Mouse (Mus musculus) T-helper 1 cell (primary cell): ENCODE measurements at regions not wholly inside any gene's neighbourhood (a gene's known extent, or its start where the extent isn't known, plus 50 kb on each side); places are given as distances from the start of the nearest gene placed in this dataset.
"Not testable (repeated sequence)": the region's sequence is repeated elsewhere in the genome, so short reads cannot be mapped to it uniquely, and the experiment has no call there.

ENCODE experiments used
- in situ Hi-C: fragments of 300-600 bp; cut with MboI, MseI; formaldehyde crosslinking; loops from one replicate; pipeline ENCODE4 v1.15.1; 2025; ENCODE audit warnings: high pct_unique_total_duplicates

DNA sequence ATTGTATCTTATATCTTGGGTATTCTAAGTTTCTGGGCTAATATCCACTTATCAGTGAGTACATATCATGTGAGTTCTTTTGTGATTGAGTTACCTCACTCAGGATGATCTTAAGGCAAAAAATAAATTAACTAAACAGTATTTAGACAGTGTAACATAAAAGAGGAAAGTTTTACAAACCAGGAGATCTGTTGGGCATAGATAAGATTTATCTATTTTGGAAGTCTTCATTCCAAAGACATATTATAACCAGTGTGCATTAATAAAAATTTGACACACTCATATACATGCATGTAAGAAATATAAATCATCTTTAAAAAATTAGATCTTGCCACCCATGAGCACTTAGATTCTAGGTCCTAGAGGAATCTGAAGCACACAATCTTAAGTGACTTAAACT lies 343.9 kb upstream of the Fam174a start:
- in situ Hi-C loops: no loop called here

DNA sequence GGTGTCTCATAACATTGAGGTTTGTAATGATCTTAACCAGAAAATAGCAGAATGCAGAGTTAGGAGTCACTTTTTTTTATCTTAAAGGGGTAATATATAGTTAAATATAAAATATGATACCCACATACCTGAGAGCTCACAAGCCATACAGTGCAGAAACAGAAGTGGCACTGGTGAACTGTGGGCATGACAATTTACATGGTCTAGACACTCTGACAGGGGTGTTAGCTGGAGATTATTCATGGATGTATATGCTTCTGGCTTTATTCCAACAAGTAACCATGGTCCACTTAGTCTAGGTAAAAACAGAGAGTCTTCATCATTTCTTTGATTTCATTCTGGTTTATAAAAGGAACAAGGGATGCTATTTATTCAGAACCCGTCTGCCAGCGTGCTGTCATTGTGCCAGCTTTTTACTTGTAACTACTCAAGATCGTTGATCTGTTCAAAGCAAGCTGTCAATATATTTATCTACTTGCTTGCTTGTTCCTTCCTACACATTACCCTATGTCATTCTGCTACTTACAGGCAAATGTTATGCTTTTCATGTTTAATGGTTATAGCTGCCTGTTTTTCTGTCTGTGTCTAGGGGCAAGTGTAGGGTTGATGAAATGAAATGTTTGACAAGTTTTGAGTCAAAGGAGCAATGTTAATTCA lies 343.2 kb upstream of the Fam174a start:
- in situ Hi-C loops: no loop called here

DNA sequence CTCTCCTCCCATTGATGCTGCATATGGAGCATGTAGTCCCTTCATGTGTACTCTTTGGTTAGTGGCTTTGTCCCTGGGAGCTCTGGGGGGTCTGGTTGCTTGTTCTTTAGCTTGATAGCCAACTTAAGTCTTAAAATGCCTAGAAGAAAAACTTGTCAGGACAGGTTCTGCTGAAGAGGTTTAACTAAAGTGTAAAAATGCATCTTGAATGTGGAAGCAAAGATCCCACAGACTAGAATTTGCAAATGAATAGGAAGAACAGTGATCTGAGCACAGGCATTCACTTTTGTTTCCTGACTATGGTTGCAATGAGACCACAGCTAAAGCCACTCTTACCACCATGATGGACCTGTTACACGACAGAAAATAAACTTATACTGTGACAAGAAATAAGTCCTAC lies 320.1 kb upstream of the Fam174a start:
- in situ Hi-C loops: no loop called here

DNA sequence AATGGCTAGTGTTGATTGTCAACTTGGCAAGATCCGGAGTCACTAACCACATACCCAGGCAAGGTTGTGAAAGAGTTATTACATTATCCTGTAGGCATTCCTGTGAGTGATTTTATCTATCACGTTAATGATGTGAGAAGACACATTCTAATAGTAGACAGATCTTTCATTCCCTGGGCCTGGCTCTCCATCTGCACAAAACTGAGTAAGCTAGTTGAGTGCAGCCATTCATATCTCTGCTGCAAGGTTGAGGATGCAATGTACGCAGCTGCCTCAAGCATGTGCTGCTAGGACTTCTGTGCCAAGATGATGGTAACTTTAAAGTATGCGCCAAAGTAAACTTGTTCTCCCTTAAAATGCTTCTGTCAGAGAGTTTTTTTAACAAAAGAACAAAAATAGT lies 309.5 kb upstream of the Fam174a start:
- in situ Hi-C loops: no loop called here

DNA sequence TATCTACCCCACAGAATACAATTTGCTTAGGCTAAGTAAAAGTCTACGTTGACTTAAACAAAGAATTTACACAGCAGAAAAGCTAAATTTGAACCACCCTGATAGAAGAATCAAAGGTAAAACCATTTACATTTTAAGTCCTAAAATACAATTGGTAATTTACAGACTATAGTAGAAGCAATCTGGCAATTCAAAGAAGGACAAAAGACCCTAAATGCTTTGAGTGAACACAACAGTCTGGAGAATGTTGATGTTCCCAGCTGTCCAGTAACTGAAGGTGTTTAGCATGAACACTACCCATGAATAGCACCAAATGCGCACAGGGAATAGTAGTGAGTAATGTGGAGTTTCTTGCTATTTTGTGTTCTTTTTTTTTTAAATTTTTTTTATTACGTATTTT lies 282.8 kb upstream of the Fam174a start:
- in situ Hi-C loops: no loop called here

DNA sequence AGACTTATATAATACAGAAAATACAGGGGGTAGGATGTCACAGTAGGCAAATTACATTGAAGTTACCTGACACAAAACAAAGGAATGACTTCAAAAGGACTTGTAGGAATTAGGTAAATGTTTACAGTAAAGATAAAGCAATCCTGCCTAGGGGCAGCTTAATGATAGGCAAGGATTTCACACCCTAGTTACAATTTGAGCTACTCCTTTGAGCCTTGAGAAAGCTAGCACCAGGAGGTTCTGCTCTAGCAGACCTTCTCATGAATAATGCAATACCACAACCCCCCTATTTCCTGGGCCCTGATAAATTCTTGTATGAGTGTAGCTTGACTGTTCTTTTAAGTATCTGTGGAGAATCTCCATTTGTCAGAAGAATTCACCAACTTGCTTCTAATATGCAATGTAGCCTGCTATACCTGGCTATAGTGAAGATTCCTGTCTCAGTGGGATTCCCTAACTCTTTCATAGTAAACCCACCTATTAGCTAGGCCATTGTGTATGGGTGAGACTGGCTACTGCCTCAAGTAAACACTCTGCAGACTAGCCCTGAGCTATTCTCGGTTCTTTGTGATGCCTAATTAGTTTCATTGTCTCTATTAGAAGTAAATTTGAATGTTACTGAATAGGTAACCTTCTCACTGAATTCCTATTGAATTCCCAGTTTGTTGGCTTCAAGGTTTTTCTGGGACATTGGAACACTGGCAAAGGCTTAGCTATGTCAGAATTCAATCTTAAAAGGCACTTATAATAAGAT lies 279.6 kb upstream of the Fam174a start:
- in situ Hi-C loops: not testable (repeated sequence)

DNA sequence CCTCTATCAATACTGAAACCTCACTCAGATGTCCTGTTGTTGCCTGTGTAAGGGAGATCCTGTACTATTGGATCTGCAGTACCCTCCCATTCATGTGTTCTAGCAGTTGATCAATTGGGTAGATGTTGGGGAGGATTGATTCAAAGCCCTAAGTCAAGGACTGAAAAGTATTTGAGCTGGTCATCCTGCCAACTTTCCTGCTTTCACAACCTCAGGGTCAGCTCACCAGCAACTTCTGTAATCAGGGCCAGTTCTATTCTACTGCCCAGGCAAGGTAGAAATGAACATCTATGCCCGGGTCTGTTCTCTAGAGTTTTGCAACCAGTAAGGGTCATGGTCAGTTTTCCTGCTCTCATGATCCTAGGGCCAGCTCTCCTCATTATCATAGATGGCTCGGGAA lies 275.0 kb upstream of the Fam174a start:
- in situ Hi-C loops: no loop called here

DNA sequence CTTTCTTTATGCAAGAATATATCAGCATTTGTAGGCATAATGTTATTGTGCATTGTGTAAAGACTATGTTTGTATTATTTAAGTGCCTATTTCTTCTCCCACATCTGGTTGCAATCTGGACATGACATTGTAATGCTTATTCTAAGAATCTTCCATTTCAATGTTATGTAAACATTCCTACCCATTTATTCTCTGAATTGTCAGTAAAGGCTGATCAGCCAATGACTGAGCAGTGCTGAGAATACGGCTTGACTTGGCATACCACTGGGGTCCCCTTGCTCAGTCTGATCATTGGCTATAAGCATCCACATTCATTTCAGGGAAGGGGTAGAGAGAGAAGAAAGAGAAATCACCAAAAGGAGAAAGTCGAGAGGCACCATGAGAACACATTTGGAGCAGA lies 273.1 kb upstream of the Fam174a start:
- in situ Hi-C loops: no loop called here

DNA sequence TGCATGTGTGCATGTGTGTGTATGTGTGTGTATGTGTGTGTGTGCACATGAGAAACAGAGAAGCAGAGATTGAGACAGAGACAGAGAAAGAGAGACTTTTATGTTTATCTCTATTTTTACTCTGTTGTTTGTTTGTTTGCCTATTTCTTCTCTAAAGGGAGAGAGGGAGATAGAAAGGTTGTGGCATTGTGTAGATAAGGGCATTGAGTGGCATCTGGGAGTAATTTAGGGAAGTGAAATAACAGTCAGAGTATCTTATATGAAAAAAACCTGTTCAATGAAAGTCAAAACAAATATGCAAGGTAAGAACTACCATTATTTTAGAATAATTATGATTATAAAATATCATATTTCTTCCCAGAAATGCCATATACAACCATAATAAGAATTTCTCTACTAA lies 270.1 kb upstream of the Fam174a start:
- in situ Hi-C loops: no loop called here

DNA sequence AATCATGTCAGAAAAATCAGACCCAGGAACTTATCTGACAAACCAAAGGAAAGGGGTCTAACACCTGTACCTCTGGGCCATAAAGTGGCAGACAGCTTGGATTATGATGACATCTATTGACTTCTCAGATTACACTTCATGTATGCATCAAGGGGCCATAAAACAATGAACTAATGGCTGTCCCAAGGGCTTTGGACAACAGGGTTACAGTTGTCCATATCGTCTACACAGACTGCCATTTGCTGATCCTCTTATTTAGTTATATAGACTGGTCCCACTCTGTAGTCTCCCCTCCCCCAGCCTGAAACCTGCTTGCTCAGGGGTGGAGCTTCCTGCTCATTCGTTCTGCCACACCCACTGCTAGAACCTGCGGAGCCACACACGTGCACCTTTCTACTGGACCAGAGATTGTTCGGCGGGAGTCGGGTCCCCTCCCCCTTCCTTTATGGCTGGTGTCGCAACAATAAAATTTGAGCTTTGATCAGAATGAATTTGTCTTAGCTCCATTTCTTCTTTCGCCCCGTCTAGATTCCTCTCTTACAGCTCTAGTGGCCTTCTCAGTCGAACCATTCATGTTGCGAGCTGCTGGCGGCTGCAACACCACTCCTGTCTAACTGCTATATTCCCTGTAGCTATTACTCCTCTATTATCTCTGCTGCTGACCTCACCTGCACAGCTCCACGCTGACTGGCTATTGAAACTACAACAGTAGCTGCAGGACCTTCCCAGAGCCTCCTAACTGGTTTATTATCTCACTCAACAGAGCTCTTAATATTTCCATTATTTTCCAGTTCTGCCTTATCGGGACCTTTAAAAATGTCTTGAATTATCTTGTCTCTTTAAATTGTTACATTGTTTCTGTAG lies 248.9 kb upstream of the Fam174a start:
- in situ Hi-C loops: loop anchor here (10.0 kb wide), 1 partner anchor 1950 kb away; no protein-coding TSS in a partner anchor

DNA sequence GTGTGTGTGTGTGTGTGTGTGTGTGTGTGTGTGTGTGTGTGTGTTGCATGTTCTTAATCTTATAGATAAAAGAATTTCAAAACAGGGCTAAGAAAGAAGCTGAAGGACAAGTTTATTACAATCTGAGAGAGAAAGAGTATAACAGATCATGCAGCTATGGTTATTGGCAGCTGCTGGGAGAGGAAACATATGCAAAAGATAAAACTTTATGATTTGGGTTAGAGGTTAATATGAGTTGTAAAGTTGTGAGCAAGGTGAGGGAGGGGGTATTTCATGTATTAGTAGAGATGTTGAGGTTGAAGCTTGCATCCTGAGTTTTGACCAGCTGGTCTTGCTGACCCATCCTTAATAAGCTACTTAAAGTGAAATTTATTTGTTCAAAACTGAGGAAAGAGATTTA lies 247.8 kb upstream of the Fam174a start:
- in situ Hi-C loops: loop anchor here (10.0 kb wide), 1 partner anchor 1949 kb away; no protein-coding TSS in a partner anchor

DNA sequence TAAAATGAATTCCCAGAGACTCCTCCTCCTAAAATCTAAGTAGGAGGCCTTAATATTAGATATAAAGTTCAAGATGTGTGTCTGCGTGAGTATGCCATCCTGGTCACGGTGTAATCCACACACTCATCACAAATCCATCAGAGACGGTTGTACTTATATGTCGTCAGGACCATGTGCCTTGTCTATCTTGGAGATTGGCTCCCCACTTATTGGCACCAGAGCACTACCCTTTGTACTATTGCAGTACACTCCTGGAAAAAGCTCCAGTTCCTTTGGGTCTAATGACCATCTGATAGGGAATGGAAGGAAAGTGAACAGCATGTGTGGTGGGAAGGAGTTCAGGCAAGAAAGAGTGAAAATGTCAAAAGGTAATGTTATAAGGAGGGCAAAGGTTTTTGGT lies 247.4 kb upstream of the Fam174a start:
- in situ Hi-C loops: loop anchor here (10.0 kb wide), 1 partner anchor 1949 kb away; no protein-coding TSS in a partner anchor

DNA sequence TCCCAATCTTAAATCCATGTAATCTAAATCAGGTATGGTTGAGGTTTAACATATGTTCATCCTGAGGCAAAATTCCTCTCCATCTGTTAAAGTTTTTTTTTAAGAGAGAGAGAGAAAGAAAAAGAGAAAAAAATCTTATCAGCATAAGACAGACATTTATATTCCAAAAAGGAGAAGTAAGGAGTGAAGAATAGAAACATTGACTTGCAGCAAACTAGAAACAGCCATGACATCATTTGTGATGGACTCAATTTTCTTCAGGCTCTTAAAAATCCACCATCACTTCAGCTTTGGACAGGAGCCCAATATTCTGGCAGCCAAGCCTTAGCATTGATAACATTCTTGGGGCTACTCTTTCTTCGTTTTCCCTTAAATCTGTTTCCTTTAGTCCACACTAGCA lies 238.3 kb upstream of the Fam174a start:
- in situ Hi-C loops: no loop called here

DNA sequence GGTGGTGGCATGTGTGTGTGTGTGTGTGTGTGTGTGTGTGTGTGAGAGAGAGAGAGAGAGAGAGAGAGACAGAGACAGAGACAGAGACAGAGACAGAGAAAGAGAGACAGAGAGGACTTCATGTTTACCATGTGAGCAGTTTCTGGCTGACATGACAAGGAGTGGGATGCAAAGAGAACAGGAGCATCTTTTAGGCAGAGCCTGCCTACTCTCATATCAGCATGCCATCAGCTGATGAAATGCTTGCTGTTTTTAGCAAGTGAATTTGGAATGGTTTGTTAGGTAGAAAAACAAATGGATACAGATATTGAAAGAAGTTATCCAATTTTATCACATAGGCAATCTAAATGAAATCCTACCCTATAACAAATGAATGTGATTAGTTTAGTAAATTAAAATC lies 203.5 kb upstream of the Fam174a start:
- in situ Hi-C loops: no loop called here

DNA sequence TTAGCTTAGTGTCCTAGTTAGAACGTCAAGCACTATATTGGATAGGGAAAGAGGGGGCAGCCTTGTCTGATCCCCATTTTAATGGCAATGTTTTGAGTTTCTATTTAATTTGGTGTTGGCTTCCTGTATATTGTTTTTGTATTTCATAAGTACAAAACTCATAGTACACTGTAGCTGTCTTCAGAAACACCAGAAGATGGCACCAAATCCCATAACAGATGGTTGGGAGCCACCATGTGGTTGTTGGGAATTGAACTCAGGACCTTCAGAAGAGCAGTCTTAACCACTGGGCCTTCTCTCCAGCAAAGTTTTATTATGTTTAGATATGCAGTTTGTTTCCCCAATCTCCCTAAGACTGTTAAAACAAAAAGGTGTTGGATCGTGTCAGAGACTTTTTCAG lies 199.9 kb upstream of the Fam174a start:
- in situ Hi-C loops: no loop called here

DNA sequence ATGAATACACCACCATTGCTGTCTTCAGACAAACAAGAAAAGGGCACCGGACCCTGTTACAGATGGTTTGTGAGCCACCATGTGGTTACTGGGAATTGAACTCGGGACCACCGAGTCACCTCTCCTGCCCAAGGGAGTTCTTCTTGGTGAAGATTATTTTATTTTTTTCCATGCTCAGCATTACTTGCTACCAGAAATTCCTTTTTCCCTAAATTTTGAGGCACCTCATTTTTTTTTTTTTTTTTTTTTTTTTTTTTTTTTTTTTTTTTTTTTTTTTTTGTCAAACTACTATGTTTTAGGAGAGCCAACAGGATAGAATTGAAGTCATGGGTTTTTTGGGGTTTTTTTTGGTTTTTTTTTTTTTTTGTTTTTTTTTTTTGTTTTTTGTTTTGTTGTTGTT lies 165.9 kb upstream of the Fam174a start:
- in situ Hi-C loops: no loop called here

DNA sequence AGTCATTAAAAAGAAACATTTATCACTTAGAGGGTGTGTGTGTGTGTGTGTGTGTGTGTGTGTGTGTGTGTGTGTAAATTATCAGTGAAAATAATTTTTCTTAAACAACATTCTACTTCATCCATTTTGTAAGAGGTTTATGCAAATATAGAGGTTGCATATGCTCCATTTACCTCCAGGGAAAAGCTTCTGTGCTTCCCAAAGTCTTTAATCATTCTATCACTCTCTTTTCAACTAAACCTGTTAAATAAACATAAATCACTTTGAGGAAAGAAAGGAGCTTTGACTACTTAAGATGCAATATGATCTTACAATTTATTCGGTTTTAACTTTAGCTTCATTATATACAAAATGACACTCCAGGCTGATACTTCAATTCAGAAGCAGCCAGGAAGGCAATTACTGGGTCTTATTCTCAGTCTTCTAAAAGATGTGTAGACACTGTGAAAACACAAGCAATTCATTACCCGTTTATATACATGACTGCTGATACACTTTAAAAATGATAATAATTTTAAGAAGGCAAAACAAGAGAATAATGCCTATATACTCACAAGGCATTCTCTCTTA lies 139.3 kb upstream of the Fam174a start:
- in situ Hi-C loops: no loop called here

DNA sequence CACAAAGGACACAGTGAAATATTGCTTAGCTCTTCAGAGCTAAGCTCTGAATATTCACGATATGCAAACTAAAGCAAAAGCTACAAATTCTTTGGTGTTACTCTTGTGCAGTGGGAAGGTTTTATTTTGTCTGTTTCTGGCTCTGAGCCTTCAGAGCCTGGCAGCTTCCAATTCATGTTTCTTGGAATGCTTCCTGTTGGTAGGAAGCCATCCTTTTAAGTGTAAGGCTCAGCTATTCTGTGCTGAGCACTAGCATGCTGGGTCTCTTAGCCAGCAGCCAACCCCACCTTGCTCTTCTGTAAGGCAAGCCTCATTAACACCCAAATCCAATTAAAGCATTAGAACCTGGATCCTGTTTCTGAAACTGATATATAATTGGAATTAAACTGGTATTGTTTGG lies 94.5 kb upstream of the Fam174a start:
- in situ Hi-C loops: no loop called here

DNA sequence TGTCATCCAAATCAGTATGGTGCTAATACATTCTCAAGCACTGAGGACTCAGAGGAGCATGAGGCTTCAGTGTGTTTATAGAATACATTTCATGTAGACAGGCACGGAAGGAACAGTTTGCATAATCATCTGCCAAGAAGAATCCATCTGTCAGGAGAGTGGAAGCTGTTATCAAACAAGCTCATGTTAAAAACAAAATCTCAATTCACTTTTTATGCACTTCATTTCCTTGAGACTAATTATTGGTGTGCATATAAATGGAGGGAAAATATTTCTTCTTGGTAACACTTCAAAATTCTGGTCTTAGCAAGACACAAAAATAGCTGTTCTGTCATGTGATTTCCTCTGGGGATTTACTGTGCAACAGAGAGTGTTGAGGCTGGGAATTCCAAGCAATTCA lies 90.1 kb upstream of the Fam174a start:
- in situ Hi-C loops: no loop called here

DNA sequence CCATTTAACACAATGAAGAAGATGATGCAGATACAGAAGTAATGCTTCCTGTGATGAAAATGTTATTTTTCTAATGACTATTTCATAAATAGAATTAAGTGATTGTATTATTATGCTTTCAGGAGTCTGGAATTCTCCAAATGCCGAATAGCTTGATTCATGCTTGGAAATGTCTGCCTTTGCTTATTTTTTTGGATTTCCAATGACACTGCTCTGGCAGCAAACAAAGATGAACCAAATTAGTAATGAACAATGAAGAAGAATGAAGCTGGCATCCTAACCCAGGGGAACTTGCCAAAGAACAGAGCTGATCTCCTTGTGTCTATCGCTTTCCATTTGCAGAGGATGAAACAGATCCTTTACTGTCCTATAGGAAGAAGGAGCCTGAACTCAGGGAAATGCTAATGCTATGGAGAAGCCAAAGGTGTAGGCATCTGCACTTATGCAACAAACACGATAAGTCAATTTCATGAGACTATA lies 71.7 kb upstream of the Fam174a start:
- in situ Hi-C loops: no loop called here
